ENCODE assay signal across 22 mouse cellular contexts in the genomic region with DNA sequence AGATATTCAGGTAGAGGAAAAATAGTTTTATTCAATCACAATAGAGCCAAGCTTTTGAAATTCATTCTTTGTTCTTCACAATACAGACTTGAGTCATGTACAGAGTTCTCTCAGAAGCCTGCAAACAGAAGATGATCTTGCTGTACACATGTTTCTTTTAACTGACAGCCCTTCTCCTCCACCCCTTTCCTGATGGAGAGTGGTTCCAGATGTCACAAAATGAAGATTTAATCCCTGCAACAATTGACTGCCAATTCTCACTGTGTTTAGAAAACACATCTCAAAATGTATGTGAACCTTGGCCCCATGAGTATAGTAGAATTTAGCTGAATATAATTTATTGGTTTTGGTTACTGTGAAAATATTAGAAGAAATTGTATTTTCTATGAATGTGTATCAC.
DNase-seq lines count a peak whose midpoint lies in the region; ATAC-seq and TF ChIP-seq lines count a peak whose summit lies in the region.
"Had no signal": no experiment of that assay in that cellular context is flagged by ENCODE, and none has a peak within 500 bp of the region (broad histone marks: within the 10 kb centered on the region; RNA-seq: fewer than 3 reads in every experiment).

No protein-coding gene starts in this region.

- peak; percentile 2 for DNase-seq in embryo, embryonic 11 days
- DNase-seq in embryo, embryonic 10.5 days (ENCODE audit: low spot score) = no peak
- peak; percentile 75 for DNase-seq in lung, embryonic 14.5 days
- DNase-seq in lung, postnatal 14 days = no peak
- peak; percentile 30 for DNase-seq in lung, postnatal 0 days (ENCODE audit: low spot score)
- DNase-seq in lung, postnatal 4 days = no peak
- DNase-seq: adrenal gland, adult 8-10 months; adrenal gland, postnatal 25 days; cerebellum, adult 11-12 months; cerebellum, adult 8-10 months; cerebellum, postnatal 10 days; cerebellum, postnatal 36 days; forebrain, postnatal 0 days; gastrocnemius, adult 2 months; gastrocnemius, postnatal 14 days; heart, adult 11 months had no signal

- no peaks in the 10 kb centered on the region for H3K36me3 ChIP-seq in lung, embryonic 14.5 days (ENCODE audit: insufficient read depth)
- no peaks in the 10 kb centered on the region for H3K36me3 ChIP-seq in lung, postnatal 0 days (ENCODE audit: insufficient read depth, low read length)
- H3K36me3 ChIP-seq: embryonic facial prominence, embryonic 15.5 days; hindbrain, embryonic 12.5 days; hindbrain, embryonic 15.5 days had no signal

- no peak overlapping the region for H3K9ac ChIP-seq in lung, embryonic 14.5 days
- H3K9ac ChIP-seq in lung, postnatal 0 days (replicated peaks; ENCODE audit: low read depth) = no peak overlapping the region
- H3K9ac ChIP-seq: embryonic facial prominence, embryonic 15.5 days; forebrain, postnatal 0 days; hindbrain, embryonic 12.5 days; hindbrain, embryonic 15.5 days had no signal

- no peak for TF ChIP-seq EP300 in lung, postnatal 0 days (IDR thresholded peaks at IDR 0.05)

- H3K4me2 ChIP-seq in lung, embryonic 14.5 days = no peak overlapping the region
- H3K4me2 ChIP-seq in lung, postnatal 0 days (replicated peaks; ENCODE audit: low read depth, low read length) = no peak overlapping the region
- H3K4me2 ChIP-seq: embryonic facial prominence, embryonic 15.5 days; heart, embryonic 11.5 days; hindbrain, embryonic 12.5 days; hindbrain, embryonic 15.5 days had no signal

- H3K27ac ChIP-seq in lung, embryonic 14.5 days (ENCODE audit: low read depth) = no peak overlapping the region
- H3K27ac ChIP-seq in lung, postnatal 0 days (ENCODE audit: low read length) = no peak overlapping the region
- H3K27ac ChIP-seq: embryonic facial prominence, embryonic 15.5 days; gastrocnemius, adult 2 months; hindbrain, embryonic 12.5 days; hindbrain, embryonic 15.5 days had no signal

- TF ChIP-seq CTCF in lung, embryonic 14.5 days (IDR thresholded peaks at IDR 0.05; ENCODE audit: low read depth) = no peak
- no peak for TF ChIP-seq CTCF in lung, postnatal 0 days (IDR thresholded peaks at IDR 0.05)

- H3K9me3 ChIP-seq in lung, embryonic 14.5 days (ENCODE audit: low read depth, low read length) = no peaks in the 10 kb centered on the region
- no peaks in the 10 kb centered on the region for H3K9me3 ChIP-seq in lung, postnatal 0 days (ENCODE audit: low read length)
- H3K9me3 ChIP-seq: embryonic facial prominence, embryonic 15.5 days; hindbrain, embryonic 12.5 days; hindbrain, embryonic 15.5 days had no signal

- ATAC-seq in lung, embryonic 14.5 days (ENCODE audit: insufficient read depth) = peak; percentile 76
- ATAC-seq in lung, postnatal 0 days = no peak
- ATAC-seq: activated CD4-positive, CD25-positive, alpha-beta regulatory T cell, adult 4 months; forebrain, embryonic 14.5 days; forebrain, postnatal 0 days had no signal

- H3K27me3 ChIP-seq in lung, embryonic 14.5 days (ENCODE audit: insufficient read depth, low read length) = no peaks in the 10 kb centered on the region
- no peaks in the 10 kb centered on the region for H3K27me3 ChIP-seq in lung, postnatal 0 days (replicated peaks; ENCODE audit: insufficient read depth, low read length)
- H3K27me3 ChIP-seq: embryonic facial prominence, embryonic 15.5 days; hindbrain, embryonic 12.5 days; hindbrain, embryonic 15.5 days had no signal

- no peaks in the 10 kb centered on the region for H3K4me1 ChIP-seq in lung, embryonic 14.5 days (ENCODE audit: insufficient read depth)
- H3K4me1 ChIP-seq in lung, postnatal 0 days (ENCODE audit: insufficient read depth, low read depth, low read length) = no peaks in the 10 kb centered on the region
- H3K4me1 ChIP-seq: embryonic facial prominence, embryonic 15.5 days; hindbrain, embryonic 12.5 days; hindbrain, embryonic 15.5 days had no signal

- H3K4me3 ChIP-seq in lung, embryonic 14.5 days (ENCODE audit: low read depth, low read length) = no peak overlapping the region
- no peak overlapping the region for H3K4me3 ChIP-seq in lung, postnatal 0 days (ENCODE audit: low read depth, low read length)
- H3K4me3 ChIP-seq: embryonic facial prominence, embryonic 15.5 days; gastrocnemius, adult 2 months; hindbrain, embryonic 12.5 days; hindbrain, embryonic 15.5 days had no signal

Comparison
In these comparisons a context has a peak if more than half of its experiments do, and no peak if none do; other contexts are left out.
1. DNase-seq: peak in embryo, embryonic 11 days (single experiment), lung, embryonic 14.5 days (single experiment) and lung, postnatal 0 days (single experiment); none in embryo, embryonic 10.5 days (single experiment), lung, postnatal 14 days (single experiment) and lung, postnatal 4 days (0 of 2).